Mouse (Mus musculus) gastrocnemius, postnatal 4 days (tissue): Measurements from ENCODE around the gene Clybl. TPM values are rescaled to one million over a fixed set of nuclear protein-coding genes. Genes with fewer than 3 reads are reported as not detected.

ENCODE experiments used
- DNase-seq, 2 experiments: peaks; one replicate each; pipeline ENCODE4 v3.0.0; 2021 to 2022; ENCODE audit warnings: low spot score in 2 of 2, mixed read lengths in 2 of 2
- total RNA-seq, 2 experiments: library from RNA; stranded (reverse); gene quantifications; 2 replicates each; pipeline ENCODE4 v1.2.3; 2021

The Clybl gene
- total RNA-seq, 2 experiments from 2014 or later, result 42.0 to 48.1 TPM

GRCm38 (mm10) chr14:122412841-122413541 lies 231.5 kb downstream of the Clybl start:
- no peak for DNase-seq

- no peak for DNase-seq
Measured at GRCm38 (mm10) chr14:122413542-122413928, 232.0 kb downstream of the Clybl start.

GRCm38 (mm10) chr14:122414786-122415185 lies 233.3 kb downstream of the Clybl start:
- DNase-seq, result no peak

- no peak for DNase-seq
Measured at GRCm38 (mm10) chr14:122416166-122416771, 234.8 kb downstream of the Clybl start.

GRCm38 (mm10) chr14:122424441-122424840 lies 242.9 kb downstream of the Clybl start:
- no peak for DNase-seq

GRCm38 (mm10) chr14:122426529-122427203 lies 245.2 kb downstream of the Clybl start:
- no peak for DNase-seq

- no peak for DNase-seq
Measured at GRCm38 (mm10) chr14:122427204-122427560, 245.7 kb downstream of the Clybl start.

- DNase-seq, result no peak
Measured at GRCm38 (mm10) chr14:122427654-122428053, 246.2 kb downstream of the Clybl start.

GRCm38 (mm10) chr14:122432558-122432957 lies 251.1 kb downstream of the Clybl start:
- no peak for DNase-seq

- DNase-seq, result no peak
Measured at GRCm38 (mm10) chr14:122434039-122434438, 252.5 kb downstream of the Clybl start.

- no peak for DNase-seq
Measured at GRCm38 (mm10) chr14:122436850-122437249, 255.3 kb downstream of the Clybl start.

GRCm38 (mm10) chr14:122449601-122450495 lies 268.3 kb downstream of the Clybl start:
- no peak for DNase-seq

GRCm38 (mm10) chr14:122450496-122451382 lies 269.2 kb downstream of the Clybl start, which contains the start of gene Gm5089:
Gm5089 (minus strand) TSS chr14:122451115.
- DNase-seq, result no peak

GRCm38 (mm10) chr14:122451551-122452145 lies 270.1 kb downstream of the Clybl start:
- no peak for DNase-seq

Other genes starting within 250 kb of the Clybl start
- gene Gpr183, start 216.5 kb upstream of the Clybl start, total RNA-seq, result 1 to 10 TPM; 2.2 to 2.3 TPM
- gene Timm8a2, start 147.0 kb upstream of the Clybl start, total RNA-seq, result not detected
- gene Tm9sf2, start 74.7 kb upstream of the Clybl start, total RNA-seq, result 10 to 100 TPM; 76.2 to 79.7 TPM